Mouse (Mus musculus) cortical plate, adult 2 months (tissue): ENCODE measurements around the gene Inka2.

Experiments
- CTCF ChIP-seq: fragments of 200-500 bp; IDR thresholded peaks from 2 replicates; pipeline ENCODE4 v1.5.1; 2011; ENCODE audit warnings: mild to moderate bottlenecking, control low read depth, low read length; ENCODE audit not compliant: insufficient read depth; ENCODE audit errors: extremely low read depth
- POLR2A ChIP-seq: fragments of 200-500 bp; IDR thresholded peaks from 2 replicates; pipeline ENCODE4 v1.6.1; 2011; ENCODE audit warnings: mild to moderate bottlenecking, low read length, control low read depth; ENCODE audit not compliant: insufficient read depth; ENCODE audit errors: extremely low read depth

GRCm38 (mm10) chr3:105693327-105694080 lies 10.9 kb upstream of the Inka2 start:
- TF ChIP-seq POLR2A (no peak), CTCF (no peak)
